In genomic region chr5:74420615-74421132, GRCm38 (mm10) we compare ENCODE assay signal across 20 mouse cellular contexts.
DNase-seq lines count a peak whose midpoint lies in the region; ATAC-seq lines count a peak whose summit lies in the region.
"Had no signal": no experiment of that assay in that cellular context is flagged by ENCODE, and none has a peak within 500 bp of the region (broad histone marks: within the 10 kb centered on the region; RNA-seq: fewer than 3 reads in every experiment).

No protein-coding gene starts in this region.

- intact Hi-C loops in heart, postnatal 36 days (cut with DNase I) = no loop called here

- 0 out of 2 replicates have a peak overlapping the region, but pooled peaks have one; percentile 36 for H3K27ac ChIP-seq in heart, embryonic 10.5 days
- H3K27ac ChIP-seq in hindbrain, embryonic 16.5 days (ENCODE audit: low read depth, low read length) = no peak overlapping the region
- no peak overlapping the region for H3K27ac ChIP-seq in midbrain, embryonic 15.5 days
- H3K27ac ChIP-seq: forebrain, embryonic 13.5 days; heart, embryonic 13.5 days; hindbrain, embryonic 13.5 days; midbrain, embryonic 10.5 days had no signal

- peaks cover 7% of the 10 kb centered on the region for H3K4me1 ChIP-seq in heart, embryonic 10.5 days
- H3K4me1 ChIP-seq in hindbrain, embryonic 16.5 days (ENCODE audit: control insufficient read depth, insufficient read depth, low read depth, low read length) = no peaks in the 10 kb centered on the region
- no peaks in the 10 kb centered on the region for H3K4me1 ChIP-seq in midbrain, embryonic 15.5 days
- H3K4me1 ChIP-seq: forebrain, embryonic 13.5 days; hindbrain, embryonic 13.5 days; midbrain, embryonic 10.5 days had no signal

- no peaks in the 10 kb centered on the region for H3K27me3 ChIP-seq in heart, embryonic 10.5 days (ENCODE audit: insufficient read depth, poor library complexity, severe bottlenecking)
- no peaks in the 10 kb centered on the region for H3K27me3 ChIP-seq in hindbrain, embryonic 16.5 days (replicated peaks; ENCODE audit: control insufficient read depth, insufficient read depth, low read length)
- H3K27me3 ChIP-seq in midbrain, embryonic 15.5 days (replicated peaks) = no peaks in the 10 kb centered on the region
- H3K27me3 ChIP-seq: forebrain, embryonic 13.5 days; heart, embryonic 13.5 days; hindbrain, embryonic 13.5 days had no signal

- no peak overlapping the region for H3K4me2 ChIP-seq in hindbrain, embryonic 16.5 days (ENCODE audit: low read length)
- no peak overlapping the region for H3K4me2 ChIP-seq in midbrain, embryonic 15.5 days
- H3K4me2 ChIP-seq: forebrain, embryonic 13.5 days; heart, embryonic 13.5 days; hindbrain, embryonic 13.5 days had no signal

- H3K4me3 ChIP-seq in heart, embryonic 10.5 days = no peak overlapping the region
- no peak overlapping the region for H3K4me3 ChIP-seq in hindbrain, embryonic 16.5 days (ENCODE audit: low read length)
- no peak overlapping the region for H3K4me3 ChIP-seq in midbrain, embryonic 15.5 days
- H3K4me3 ChIP-seq: forebrain, embryonic 13.5 days; heart, embryonic 13.5 days; hindbrain, embryonic 13.5 days; midbrain, embryonic 10.5 days had no signal

- H3K9me3 ChIP-seq in heart, embryonic 10.5 days = no peaks in the 10 kb centered on the region
- no peaks in the 10 kb centered on the region for H3K9me3 ChIP-seq in hindbrain, embryonic 16.5 days (ENCODE audit: control insufficient read depth, low read length)
- H3K9me3 ChIP-seq in midbrain, embryonic 15.5 days = no peaks in the 10 kb centered on the region
- H3K9me3 ChIP-seq: forebrain, embryonic 13.5 days; heart, embryonic 13.5 days; hindbrain, embryonic 13.5 days; midbrain, embryonic 10.5 days had no signal

- H3K36me3 ChIP-seq in heart, embryonic 10.5 days = no peaks in the 10 kb centered on the region
- no peaks in the 10 kb centered on the region for H3K36me3 ChIP-seq in hindbrain, embryonic 16.5 days (ENCODE audit: control insufficient read depth, insufficient read depth, low read length)
- no peaks in the 10 kb centered on the region for H3K36me3 ChIP-seq in midbrain, embryonic 15.5 days (replicated peaks)
- H3K36me3 ChIP-seq: heart, embryonic 13.5 days; hindbrain, embryonic 13.5 days; midbrain, embryonic 10.5 days had no signal

- 59% methylated on average over 5 of the region's 5 CpGs for WGBS in heart, embryonic 10.5 days
- WGBS in hindbrain, embryonic 16.5 days = 82% methylated on average over 5 of the region's 5 CpGs
- 84% methylated on average over 5 of the region's 5 CpGs for WGBS in midbrain, embryonic 15.5 days

- DNase-seq in heart, embryonic 10.5 days (ENCODE audit: low spot score) = no peak
- DNase-seq in heart, postnatal 36 days = no peak
- DNase-seq in right cerebral cortex, adult 18-20 months = peak; percentile 33
- DNase-seq in right cerebral cortex, postnatal 25 days = no peak
- peak; percentile 57 for DNase-seq in 416B (ENCODE audit: low read depth)
- DNase-seq: cerebellum, adult 2 months; cerebellum, postnatal 25 days; heart, postnatal 14 days; kidney, adult 18-20 months; kidney, postnatal 14 days; lung, postnatal 4 days had no signal

- peak; percentile 56; the same call in 1 of the 2 replicates for ATAC-seq in common myeloid progenitor, adult 5-6 weeks (replicated peaks; ENCODE audit: low read depth, poor library complexity, severe bottlenecking)
- no peak for ATAC-seq in hindbrain, embryonic 16.5 days
- ATAC-seq in midbrain, embryonic 15.5 days (replicated peaks) = no peak
- ATAC-seq: CD4-positive, CD25-positive, alpha-beta regulatory T cell, adult 4 months; forebrain, embryonic 13.5 days; inflammation-experienced regulatory T-cells, adult 6 months had no signal

- no peak overlapping the region for H3K9ac ChIP-seq in hindbrain, embryonic 16.5 days (ENCODE audit: low read depth, low read length)
- no peak overlapping the region for H3K9ac ChIP-seq in midbrain, embryonic 15.5 days
- H3K9ac ChIP-seq: forebrain, embryonic 13.5 days; heart, embryonic 13.5 days; hindbrain, embryonic 13.5 days had no signal

Comparison
In these comparisons a context has a peak if more than half of its experiments do, and no peak if none do; other contexts are left out.
1. DNase-seq: peak in right cerebral cortex, adult 18-20 months (single experiment) and 416B (single experiment); none in heart, embryonic 10.5 days (single experiment), heart, postnatal 36 days (0 of 2) and right cerebral cortex, postnatal 25 days (single experiment).